Mouse (Mus musculus) liver, embryonic 14.5 days (tissue): ENCODE measurements around the gene Astn2.

Experiments
- CTCF ChIP-seq: IDR thresholded peaks from 2 replicates; pipeline ENCODE4 v1.5.1; 2016; ENCODE audit warnings: antibody characterized with exemption, low read depth, control low read depth
- EP300 ChIP-seq: IDR thresholded peaks from 2 replicates; pipeline ENCODE4 v1.6.1; 2016; ENCODE audit warnings: antibody characterized with exemption, low read depth

DNA sequence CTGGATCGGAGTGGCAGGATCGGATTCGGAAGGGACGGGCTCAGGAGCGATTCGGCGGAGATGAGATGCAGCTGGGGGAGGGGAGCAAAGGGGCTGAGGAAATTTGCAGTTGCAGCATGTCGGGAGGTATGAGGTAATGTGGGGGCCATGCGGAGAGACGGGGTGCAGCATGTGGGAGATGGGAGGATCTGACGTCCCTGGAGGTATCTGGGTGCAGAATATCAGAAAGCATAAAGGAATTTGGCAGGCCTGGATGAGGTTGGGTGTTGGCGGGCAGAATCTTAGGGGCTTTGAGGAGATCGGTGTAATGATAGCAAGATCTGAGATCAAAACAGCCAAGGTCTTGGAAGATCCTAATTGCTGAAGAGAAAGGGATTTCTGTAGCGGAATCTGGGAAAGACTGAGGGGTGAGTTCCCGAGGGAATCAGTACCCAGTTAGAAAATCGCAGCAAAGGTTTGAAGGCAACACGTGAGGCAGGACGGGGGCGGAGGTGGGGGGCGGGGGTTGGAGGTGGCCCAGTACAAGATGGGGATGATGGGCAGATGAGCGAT, 799.2 kb downstream of the Astn2 start:
- no peak for TF ChIP-seq CTCF
- TF ChIP-seq EP300, result no peak
